Mouse (Mus musculus) liver, embryonic 12.5 days (tissue): ENCODE measurements around the gene Asb9. TPM values are rescaled to one million over a fixed set of nuclear protein-coding genes. Genes with fewer than 3 reads are reported as not detected.

Source experiments
- polyA plus RNA-seq: library from polyadenylated mRNA; unstranded; fragments of >200 nt; fragmentation: Nextera tagmentation; extraction: Ambion mirVana; gene quantifications from 2 replicates; pipeline ENCODE4 v1.2.1, GENCODE M21; 2016

Gene Asb9
- polyA plus RNA-seq, 1 experiment from 2014 or later: not detected

Other genes starting within 250 kb of the Asb9 start
- 0.16 and 0.20 TPM in 2 replicates for gene Bmx, start 248.1 kb upstream of the Asb9 start, polyA plus RNA-seq
- gene Pir, start 237.0 kb upstream of the Asb9 start, polyA plus RNA-seq: 18.8 and 19.8 TPM in 2 replicates
- gene Vegfd, start 132.9 kb upstream of the Asb9 start, polyA plus RNA-seq: 1.0 and 1.2 TPM in 2 replicates
- 20.6 and 22.2 TPM in 2 replicates for gene Piga, start 86.5 kb upstream of the Asb9 start, polyA plus RNA-seq
- not detected in 2 replicates for gene Asb11, start 69.3 kb upstream of the Asb9 start, polyA plus RNA-seq